Mouse (Mus musculus) embryo, embryonic 10.5 days (tissue): ENCODE measurements around the gene Pde8b.

Source experiments
- DNase-seq: peaks from one replicate; pipeline ENCODE4 v3.0.0-alpha.2; 2015; ENCODE audit warnings: low spot score

Gene Pde8b

DNA sequence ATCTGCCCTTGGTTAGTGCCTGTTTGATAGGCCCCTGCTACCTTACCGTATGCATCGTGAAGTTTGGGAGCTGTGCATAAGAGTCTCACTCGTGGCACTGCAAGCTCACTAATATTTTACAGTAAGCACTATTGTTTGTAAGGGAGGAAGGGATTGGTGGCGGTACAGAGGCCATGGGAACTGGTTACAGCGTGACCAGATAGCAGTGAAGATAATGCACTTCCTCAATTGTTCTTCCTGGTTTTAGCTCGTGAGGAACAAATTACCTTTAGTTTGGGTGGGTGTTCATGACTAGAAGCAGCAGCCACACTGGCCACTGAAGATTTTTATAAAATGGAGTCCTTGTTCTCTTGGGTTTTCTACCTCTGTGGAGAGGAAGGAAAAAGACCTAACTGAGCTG, 230.8 kb downstream of the Pde8b start:
- no peak for DNase-seq

DNA sequence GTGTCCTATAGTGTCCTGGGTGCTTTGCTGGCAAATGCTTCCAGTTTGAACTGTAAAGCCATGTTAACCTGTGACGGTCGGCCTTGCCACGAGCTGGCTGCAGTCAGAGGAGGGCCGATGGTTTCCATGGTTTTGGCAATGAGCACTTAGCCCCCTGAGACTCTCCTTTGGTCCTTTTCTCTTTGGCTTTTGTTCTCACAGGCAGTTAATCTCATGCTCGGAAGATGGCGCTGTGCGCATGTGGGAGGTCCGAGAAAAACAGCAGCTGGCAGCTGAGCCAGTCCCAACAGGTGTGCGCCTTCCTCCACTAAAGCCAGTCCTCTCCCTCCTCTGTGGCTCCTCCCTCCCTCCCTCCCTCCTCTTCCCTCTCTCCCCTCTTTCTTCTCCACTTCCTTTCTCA, 232.2 kb downstream of the Pde8b start:
- peak; percentile 91 for DNase-seq

DNA sequence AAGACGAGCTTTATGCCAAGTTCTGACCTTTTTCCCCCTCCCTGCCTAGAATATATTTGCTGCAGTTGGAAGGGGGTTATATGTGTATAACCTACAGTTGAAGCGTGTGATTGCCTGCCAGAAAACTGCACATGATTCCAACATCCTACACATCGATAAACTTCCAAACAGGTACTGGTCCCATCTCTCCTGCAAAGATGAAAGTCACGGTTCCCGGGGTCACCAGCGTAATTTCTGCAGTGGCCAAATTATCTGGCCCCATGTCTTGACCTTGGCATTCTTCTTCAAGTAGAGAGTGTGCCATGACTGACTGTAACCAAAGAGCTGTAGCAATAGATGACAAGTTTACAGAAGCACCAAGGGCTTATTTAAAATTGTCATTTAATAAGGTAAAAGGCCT, 232.9 kb downstream of the Pde8b start:
- no peak for DNase-seq

DNA sequence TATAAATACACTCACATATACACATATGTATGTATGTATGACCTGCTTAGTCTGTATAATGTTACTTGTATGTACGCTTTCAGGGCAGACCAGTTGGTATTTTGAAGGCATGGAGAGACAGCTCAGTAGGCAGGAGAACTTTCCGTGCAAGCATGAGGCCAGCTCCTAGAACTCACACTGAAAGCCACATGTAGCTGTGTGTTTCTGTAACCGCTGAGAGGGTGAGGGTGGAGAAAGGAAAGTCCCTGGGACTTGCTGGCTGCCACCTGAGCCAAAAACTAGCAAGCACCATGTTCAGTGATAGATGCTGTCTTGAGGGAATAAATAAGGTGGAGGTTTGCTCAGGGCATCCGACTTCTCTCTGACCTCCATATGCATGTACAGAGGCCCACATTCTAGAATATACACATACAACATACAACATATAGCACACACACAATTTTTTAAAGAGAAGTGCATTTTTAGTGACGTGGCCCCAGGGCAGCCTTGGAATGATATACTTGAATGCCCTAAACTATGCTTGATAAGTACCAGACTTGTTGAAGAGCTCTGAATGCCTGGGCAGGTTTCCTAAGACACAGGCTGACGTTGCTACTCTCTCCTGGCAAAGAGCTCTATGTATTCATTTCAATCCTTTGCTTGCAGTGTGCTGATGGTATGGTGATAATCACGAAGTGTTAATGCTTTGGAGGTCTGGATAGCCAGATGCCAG, 238.4 kb downstream of the Pde8b start:
- no peak for DNase-seq

DNA sequence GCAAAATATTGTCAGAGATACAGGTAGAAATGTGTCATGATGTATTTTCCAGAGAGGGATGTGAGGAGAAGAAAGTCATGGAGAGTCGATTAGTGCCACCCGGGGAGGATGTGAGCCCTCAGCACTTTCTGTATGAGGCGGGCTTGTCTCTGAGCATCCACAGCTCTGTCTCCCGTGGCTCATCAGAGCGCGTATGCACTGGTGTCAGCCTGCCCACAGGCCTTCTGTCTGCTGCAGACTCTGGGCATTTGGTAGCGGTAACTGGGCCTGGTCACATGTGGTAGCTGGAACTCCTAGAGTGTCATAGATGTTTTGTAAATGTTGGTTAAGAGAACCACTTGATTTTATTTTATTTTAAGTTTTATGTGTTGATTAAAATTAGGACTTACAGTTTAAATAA, 240.9 kb downstream of the Pde8b start:
- no peak for DNase-seq

DNA sequence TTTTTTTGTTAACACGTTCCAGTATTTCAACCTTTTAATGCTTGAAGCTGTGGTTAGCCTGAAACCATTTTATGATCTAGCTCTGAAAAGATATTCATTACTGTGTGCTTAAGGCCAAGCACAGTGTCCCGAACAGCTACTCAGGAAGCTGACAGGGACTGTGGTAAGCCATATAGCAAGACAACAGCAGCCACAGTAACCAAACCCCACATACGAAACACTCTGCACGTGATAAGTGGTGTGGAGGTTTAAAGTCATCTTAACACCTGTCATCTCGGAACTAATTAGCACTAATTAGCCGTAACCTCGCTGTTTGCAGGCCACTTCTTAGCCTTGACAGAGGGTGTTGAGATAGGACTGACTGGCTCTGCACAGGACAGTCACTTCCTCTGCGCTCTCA, 242.9 kb downstream of the Pde8b start:
- DNase-seq, result no peak

DNA sequence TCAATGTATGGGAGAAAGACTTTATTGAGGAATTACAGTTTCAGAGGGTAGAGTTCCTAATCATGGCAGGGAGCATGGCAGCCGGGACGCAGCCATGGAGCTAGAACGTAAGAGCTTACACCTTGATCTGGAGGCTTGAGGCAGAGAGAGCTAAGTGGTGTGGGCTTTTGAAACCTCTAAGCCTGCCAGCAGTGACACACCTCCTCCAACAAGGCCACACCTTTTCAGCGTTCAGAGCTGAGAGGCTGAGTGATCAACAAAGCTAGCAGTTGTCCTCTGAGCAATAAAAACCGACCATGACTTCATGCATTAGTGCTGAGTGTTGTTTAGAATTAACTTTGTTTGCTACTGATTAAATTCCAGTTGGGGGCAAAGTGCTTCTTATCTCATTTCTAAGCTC, 259.6 kb downstream of the Pde8b start:
- DNase-seq, result no peak

DNA sequence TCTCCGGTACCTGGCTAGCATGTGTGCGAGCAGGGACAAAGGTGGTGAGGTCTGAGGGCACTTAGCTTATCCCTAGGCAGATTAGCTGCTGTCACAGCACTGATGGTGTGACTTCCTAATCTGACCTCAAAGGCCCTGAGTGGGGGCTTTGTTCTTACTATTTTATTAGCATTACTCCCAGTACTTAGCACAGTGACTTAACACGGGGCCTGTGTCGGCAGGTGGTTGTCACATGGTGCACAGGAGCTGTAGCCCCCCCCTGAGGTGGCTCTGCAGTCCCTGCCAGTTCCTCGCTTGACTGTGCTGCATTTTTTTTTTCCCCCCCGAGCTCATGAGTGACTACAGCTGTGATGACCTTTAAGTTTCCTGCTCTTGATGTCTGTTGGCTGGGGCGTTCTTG, 271.1 kb downstream of the Pde8b start:
- DNase-seq, result no peak

DNA sequence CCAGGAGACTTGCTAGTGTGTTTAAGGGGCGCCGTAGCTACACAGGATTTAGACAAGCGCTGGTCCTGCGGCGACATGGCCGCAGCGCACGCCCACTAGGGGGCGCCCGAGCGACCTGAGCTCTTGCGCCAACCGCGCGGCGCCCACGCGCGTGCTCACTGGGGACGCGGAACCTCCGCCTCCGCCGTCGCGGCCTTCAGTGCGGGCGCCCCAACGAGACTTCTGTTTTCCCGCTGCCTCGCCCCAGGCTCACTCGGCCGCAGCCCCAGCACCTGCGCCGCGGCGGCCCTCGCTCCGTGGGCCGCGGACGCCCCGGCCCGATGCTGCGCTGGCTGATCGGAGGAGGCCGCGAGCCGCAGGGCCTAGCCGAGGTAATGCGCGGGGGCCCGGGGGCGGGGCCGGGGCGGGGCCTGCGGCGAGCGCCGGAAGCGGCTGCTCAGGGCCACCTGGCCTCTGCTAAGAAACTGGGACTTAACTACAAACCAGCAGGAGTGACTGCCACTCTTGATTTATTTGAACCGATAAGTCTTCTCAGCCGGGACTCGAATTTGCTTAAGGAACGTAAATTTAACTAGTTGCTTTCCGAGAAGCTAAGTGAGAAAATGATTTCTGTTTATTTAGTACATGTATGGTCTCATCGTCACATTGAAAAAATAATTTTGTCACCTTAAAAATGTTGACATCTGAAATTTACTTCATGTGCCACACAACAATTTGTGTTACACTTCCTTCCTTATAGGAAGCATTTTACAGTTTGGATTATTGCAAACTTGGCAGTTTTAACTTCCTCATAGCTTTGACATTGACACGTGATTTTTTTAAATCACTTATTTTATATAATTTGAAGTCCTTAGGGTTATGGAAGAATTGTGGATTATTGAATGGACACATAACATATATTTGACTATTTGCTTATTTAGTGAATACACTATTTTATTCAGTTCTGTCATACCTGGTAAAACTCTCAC, 273.6 kb downstream of the Pde8b start, which contains the start of gene Wdr41:
Wdr41 (plus strand) TSS at position 126 of the 968 bp plus-strand sequence.
- peak; percentile 93 for DNase-seq

DNA sequence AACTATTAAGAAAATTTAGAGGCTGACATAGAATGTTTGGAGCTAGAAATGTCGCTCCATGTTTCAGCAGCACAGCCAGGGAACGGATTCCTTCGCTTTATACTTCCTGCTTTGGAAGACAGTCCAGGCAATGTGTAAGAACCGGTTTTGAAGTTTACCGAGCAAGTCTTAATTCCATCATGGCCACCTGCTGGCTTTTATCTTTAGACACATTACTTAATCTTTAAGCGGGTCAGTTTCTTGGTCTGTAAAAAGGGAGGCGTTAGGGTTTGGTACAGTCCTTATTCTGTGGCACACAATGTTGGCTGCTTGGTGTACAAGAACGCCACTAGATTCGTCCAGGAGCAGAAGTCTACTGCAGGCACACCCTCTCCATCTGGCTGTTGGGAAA, 274.3 kb downstream of the Pde8b start:
- DNase-seq, result no peak
